Mouse (Mus musculus) kidney, embryonic 14.5 days (tissue): ENCODE data around the gene Kcnq1. TPM values are rescaled to one million over a fixed set of nuclear protein-coding genes. Genes with fewer than 3 reads are reported as not detected.

Experiments used
- ATAC-seq: fragments of 200-750 bp; cut with Nextera tagmentation; 2 replicates; pipeline ENCODE4 v1.8.0; 2017; ENCODE audit warnings: moderate number of reproducible peaks, mild to moderate bottlenecking, moderate TSS enrichment, moderate library complexity; ENCODE audit not compliant: low FRiP score, low TSS enrichment
- H3K27ac ChIP-seq: fragments of 300-500 bp; sonication (generic); 2 replicates; pipeline ENCODE4 v1.5.1; 2014; ENCODE audit warnings: low read depth, mild to moderate bottlenecking, low read length, moderate library complexity, mixed read lengths
- H3K27me3 ChIP-seq: fragments of 300-500 bp; sonication (generic); 2 replicates; pipeline ENCODE4 v1.6.1; 2014; ENCODE audit warnings: mild to moderate bottlenecking, low read length; ENCODE audit not compliant: control insufficient read depth, insufficient read depth
- H3K36me3 ChIP-seq: fragments of 300-500 bp; sonication (generic); 2 replicates; pipeline ENCODE4 v1.6.1; 2014; ENCODE audit warnings: low read length, mixed read lengths; ENCODE audit not compliant: control insufficient read depth, insufficient read depth
- H3K4me1 ChIP-seq: fragments of 300-500 bp; sonication (generic); 2 replicates; pipeline ENCODE4 v1.6.1; 2014; ENCODE audit warnings: low read length, mixed read lengths; ENCODE audit not compliant: control insufficient read depth, insufficient read depth
- H3K4me2 ChIP-seq: fragments of 300-500 bp; sonication (generic); replicated peaks from 2 replicates; pipeline ENCODE4 v1.6.1; 2014; ENCODE audit warnings: low read depth, mild to moderate bottlenecking, low read length
- H3K4me3 ChIP-seq: fragments of 300-500 bp; sonication (generic); 2 replicates; pipeline ENCODE4 v1.5.1; 2014; ENCODE audit warnings: mild to moderate bottlenecking, low read length
- H3K9ac ChIP-seq: fragments of 300-500 bp; sonication (generic); 2 replicates; pipeline ENCODE4 v1.6.1; 2014; ENCODE audit warnings: low read depth, mild to moderate bottlenecking, low read length, moderate library complexity
- H3K9me3 ChIP-seq: fragments of 300-500 bp; sonication (generic); 2 replicates; pipeline ENCODE4 v1.6.1; 2016; ENCODE audit warnings: low read length; ENCODE audit not compliant: control insufficient read depth
- WGBS: fragments of 180-500 bp; shearing (Covaris S2); extraction: QIAGEN DNeasy Blood & Tissue Kit; methylation state at CpG from one replicate; pipeline ENCODE4 v1.1.7; 2014; 5-methylcytosine and 5-hydroxymethylcytosine counted together
- polyA plus RNA-seq: library from polyadenylated mRNA; unstranded; fragments of >200 nt; fragmentation: Nextera tagmentation; extraction: Ambion mirVana; gene quantifications from 2 replicates; pipeline ENCODE4 v1.2.1, GENCODE M21; 2014

The Kcnq1 gene
- polyA plus RNA-seq, 1 experiment from 2014 or later, result 5.4 TPM

DNA sequence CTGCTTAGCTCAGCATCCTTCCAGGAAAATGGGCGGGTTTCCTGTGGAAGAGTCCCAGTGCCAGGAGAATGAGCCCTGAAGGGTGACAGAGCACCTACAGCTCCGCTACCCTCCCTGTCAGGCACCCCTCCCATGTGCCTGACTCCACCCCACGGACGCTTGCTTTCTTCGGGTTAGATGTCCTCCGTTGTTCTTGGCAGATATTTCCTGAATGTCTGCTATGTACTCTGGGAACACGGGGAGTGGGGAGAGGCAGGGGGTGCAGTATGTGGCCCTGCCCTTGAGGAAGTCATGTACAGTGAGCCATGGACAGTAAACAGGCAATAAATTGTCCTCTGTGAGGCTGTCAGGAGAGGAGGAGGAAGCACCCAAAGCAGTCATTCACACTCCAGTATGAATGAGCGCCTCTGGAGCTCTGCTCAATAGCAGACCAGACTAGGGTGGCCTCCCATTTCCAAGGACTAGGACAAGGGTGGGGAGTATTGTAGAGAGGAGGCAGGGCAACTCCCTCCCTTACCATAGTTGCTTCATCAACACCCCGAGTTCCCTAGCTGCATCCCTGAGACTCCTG, 301.9 kb downstream of the Kcnq1 start:
- Histone ChIP-seq H3K36me3 (no peaks in the 10 kb centered on the region), H3K27ac (no peak overlapping the region; the same call in 1 of the 2 replicates), H3K4me2 (no peak overlapping the region), H3K4me1 (peaks cover 2% of the 10 kb centered on the region; the same call in 1 of the 2 replicates), H3K9me3 (no peaks in the 10 kb centered on the region), H3K4me3 (no peak overlapping the region), H3K9ac (no peak overlapping the region), H3K27me3 (no peaks in the 10 kb centered on the region)
- ATAC-seq, result peak; percentile 71
- 39% methylated on average over 9 of the region's 9 CpGs for WGBS

DNA sequence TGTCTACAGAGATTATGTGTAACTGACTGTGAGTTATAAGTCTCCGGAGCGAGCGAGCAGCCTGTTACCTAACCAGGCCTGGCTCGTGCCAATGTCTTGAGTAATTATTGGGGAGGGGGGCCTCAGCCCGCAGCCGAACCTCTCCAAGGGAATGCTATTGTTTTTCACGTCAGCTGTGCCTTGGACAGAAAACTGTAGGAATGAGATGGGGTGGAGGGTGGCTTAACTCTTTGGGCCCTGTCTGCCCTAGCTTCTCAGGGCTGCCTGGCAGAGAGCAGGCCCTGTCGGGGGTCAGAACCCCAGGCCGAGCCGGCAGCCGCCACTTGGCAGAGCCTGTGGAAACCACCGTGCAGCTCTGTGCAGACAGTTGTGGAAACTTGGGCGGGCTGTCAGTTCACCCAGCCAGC, 302.5 kb downstream of the Kcnq1 start:
- Histone ChIP-seq H3K4me2 (no peak overlapping the region), H3K27ac (no peak overlapping the region; the same call in 1 of the 2 replicates), H3K9ac (no peak overlapping the region), H3K4me1 (peaks cover 2% of the 10 kb centered on the region; the same call in 1 of the 2 replicates), H3K9me3 (no peaks in the 10 kb centered on the region), H3K36me3 (no peaks in the 10 kb centered on the region), H3K4me3 (no peak overlapping the region), H3K27me3 (no peaks in the 10 kb centered on the region)
- WGBS, result 61% methylated on average over 13 of the region's 13 CpGs
- no peak for ATAC-seq

DNA sequence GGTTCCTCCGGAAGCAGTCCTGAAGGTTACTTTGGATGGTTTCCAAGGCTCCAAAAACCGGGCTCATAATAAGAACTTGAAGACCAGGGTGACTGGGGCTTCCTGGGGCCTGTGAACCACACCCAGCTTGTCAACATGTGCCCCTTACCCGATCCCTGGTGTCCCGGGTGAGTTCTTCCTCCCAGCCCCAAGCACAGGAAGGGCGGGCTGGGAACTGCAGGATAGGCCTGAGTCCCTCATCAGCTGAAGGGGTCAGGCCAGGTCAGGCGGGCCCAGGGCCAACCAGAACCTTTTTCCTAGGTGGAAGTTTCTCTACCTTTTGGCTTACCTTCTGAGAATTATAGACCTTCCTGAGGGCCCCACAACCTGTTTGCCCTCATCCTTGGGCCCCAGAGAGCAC, 306.4 kb downstream of the Kcnq1 start:
- no peaks in the 10 kb centered on the region for H3K9me3 ChIP-seq
- no peak overlapping the region for H3K4me3 ChIP-seq
- 78% methylated on average over 6 of the region's 6 CpGs for WGBS
- no peaks in the 10 kb centered on the region for H3K36me3 ChIP-seq
- H3K9ac ChIP-seq, result no peak overlapping the region
- H3K4me1 ChIP-seq, result peaks cover 2% of the 10 kb centered on the region; the same call in 1 of the 2 replicates
- no peak for ATAC-seq
- H3K27ac ChIP-seq, result no peak overlapping the region
- no peak overlapping the region for H3K4me2 ChIP-seq
- H3K27me3 ChIP-seq, result no peaks in the 10 kb centered on the region

DNA sequence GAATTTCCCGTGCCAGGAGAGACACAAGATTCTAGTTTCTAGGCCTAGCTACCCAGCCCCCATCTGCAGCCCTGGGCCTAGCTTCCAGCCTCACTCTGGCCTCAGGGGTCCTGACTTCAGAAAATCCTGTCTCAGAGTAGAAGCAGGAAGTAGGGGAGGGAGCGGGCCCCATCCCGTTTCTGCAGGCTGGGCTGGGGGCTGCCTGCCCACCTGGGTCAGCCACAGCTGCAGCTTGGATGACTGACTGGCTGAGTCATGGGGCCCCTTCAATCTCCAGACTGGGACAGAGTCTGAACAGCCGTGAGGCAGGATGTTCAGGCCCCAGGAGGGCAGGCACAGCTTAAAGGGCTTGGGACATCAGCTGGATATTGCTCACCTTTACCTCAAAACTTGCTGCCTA, 308.9 kb downstream of the Kcnq1 start:
- ATAC-seq, result 0 out of 2 replicates have a peak, but pooled peaks have one; percentile 26
- no peak overlapping the region for H3K9ac ChIP-seq
- no peaks in the 10 kb centered on the region for H3K9me3 ChIP-seq
- no peak overlapping the region for H3K4me2 ChIP-seq
- no peak overlapping the region for H3K4me3 ChIP-seq
- 25% methylated on average over 4 of the region's 4 CpGs for WGBS
- no peak overlapping the region for H3K27ac ChIP-seq
- H3K4me1 ChIP-seq, result no peaks in the 10 kb centered on the region
- H3K36me3 ChIP-seq, result no peaks in the 10 kb centered on the region
- no peaks in the 10 kb centered on the region for H3K27me3 ChIP-seq

GRCm38 (mm10) chr7:143416406-143416805, 310.2 kb downstream of the Kcnq1 start:
- no peak overlapping the region for H3K4me3 ChIP-seq
- no peak overlapping the region for H3K27ac ChIP-seq
- H3K4me2 ChIP-seq, result no peak overlapping the region
- H3K27me3 ChIP-seq, result no peaks in the 10 kb centered on the region
- no peaks in the 10 kb centered on the region for H3K9me3 ChIP-seq
- no peaks in the 10 kb centered on the region for H3K4me1 ChIP-seq
- ATAC-seq, result no peak
- no peaks in the 10 kb centered on the region for H3K36me3 ChIP-seq
- no peak overlapping the region for H3K9ac ChIP-seq
- 64% methylated on average over 12 of the region's 12 CpGs for WGBS

DNA sequence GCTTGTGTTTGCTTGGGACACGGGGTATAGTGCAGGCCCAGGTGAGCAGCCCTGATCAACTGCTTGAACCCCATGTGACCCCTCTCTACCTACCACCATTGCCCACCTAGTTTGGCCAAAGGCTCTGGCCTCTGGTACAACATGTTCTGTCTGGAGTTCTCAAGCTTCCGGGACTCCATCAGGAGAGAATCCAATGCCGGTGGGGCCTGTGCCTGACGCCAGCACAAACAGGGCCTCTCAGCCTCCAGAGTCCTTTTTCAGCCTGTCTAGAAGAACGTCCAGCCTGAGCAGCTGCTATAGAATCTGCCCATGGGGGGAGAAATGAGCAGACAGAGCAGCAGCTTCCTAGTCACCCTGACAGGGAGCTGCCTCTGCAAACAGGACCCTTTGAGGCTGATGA, 311.7 kb downstream of the Kcnq1 start:
- Histone ChIP-seq H3K9me3 (no peaks in the 10 kb centered on the region), H3K9ac (no peak overlapping the region), H3K4me1 (no peaks in the 10 kb centered on the region), H3K36me3 (no peaks in the 10 kb centered on the region), H3K27me3 (no peaks in the 10 kb centered on the region), H3K4me3 (no peak overlapping the region), H3K4me2 (no peak overlapping the region), H3K27ac (no peak overlapping the region)
- no peak for ATAC-seq
- WGBS, result 62% methylated on average over 5 of the region's 5 CpGs

- Histone ChIP-seq H3K36me3 (no peaks in the 10 kb centered on the region), H3K4me3 (no peak overlapping the region), H3K4me1 (no peaks in the 10 kb centered on the region), H3K9me3 (no peaks in the 10 kb centered on the region), H3K27me3 (no peaks in the 10 kb centered on the region), H3K4me2 (no peak overlapping the region), H3K9ac (no peak overlapping the region), H3K27ac (no peak overlapping the region)
- 71% methylated on average over 4 of the region's 4 CpGs for WGBS
- ATAC-seq, result no peak
Measured at GRCm38 (mm10) chr7:143419585-143420160, 313.5 kb downstream of the Kcnq1 start.

DNA sequence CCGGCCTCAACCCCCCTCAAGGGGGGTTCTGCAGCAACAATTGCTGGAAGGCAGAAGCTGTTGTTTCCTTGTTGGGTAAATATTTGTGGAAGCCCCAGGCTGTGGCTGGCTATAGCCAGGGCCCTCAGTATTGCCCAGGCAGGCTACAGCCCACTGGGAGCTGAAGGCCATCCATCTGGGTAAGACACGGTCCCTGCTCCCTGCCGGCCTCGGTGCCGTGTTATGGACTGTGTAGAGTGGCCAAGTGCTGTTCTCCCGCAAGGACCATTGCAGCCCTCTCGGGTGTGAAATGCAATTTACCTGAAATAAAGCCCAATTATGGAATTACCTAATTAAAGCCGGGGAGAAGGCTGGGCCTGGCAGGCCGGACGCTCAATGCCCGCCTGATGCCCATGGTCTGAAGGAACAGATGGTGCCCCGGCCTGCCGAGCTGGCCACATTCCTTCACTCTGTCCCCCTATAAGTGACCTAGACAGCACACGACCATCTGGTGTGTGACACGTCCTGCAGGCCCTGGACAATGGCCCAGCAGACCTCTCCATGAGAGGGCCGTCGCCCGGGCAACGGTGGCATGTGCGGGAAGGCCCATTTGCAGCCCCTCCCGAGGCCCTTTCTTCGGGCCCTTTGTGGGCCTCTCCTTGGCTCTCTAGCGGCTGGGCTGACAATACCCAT, 322.1 kb downstream of the Kcnq1 start:
- H3K4me2 ChIP-seq, result no peak overlapping the region
- no peaks in the 10 kb centered on the region for H3K27me3 ChIP-seq
- 40% methylated on average over 23 of the region's 23 CpGs for whole genome bisulfite sequencing
- H3K36me3 ChIP-seq, result no peaks in the 10 kb centered on the region
- no peaks in the 10 kb centered on the region for H3K9me3 ChIP-seq
- H3K4me3 ChIP-seq, result no peak overlapping the region
- ATAC-seq, result 0 out of 2 replicates have a peak, but pooled peaks have one; percentile 40
- no peak overlapping the region for H3K9ac ChIP-seq
- H3K27ac ChIP-seq, result no peak overlapping the region
- peaks cover 4% of the 10 kb centered on the region; the same call in 1 of the 2 replicates for H3K4me1 ChIP-seq
